Mouse (Mus musculus) ES-Bruce4 (cell line): ENCODE data around the gene Ucp2. TPM values are rescaled to one million over a fixed set of nuclear protein-coding genes. Genes with fewer than 3 reads are reported as not detected.

ENCODE experiments used
- H3K27ac ChIP-seq: 2 replicates; pipeline ENCODE4 v1.5.1; 2012; ENCODE audit warnings: low read length, inconsistent platforms; ENCODE audit not compliant: insufficient read depth
- H3K27me3 ChIP-seq: 2 replicates; pipeline ENCODE4 v1.6.1; 2012; ENCODE audit warnings: mild to moderate bottlenecking, low read length, inconsistent platforms; ENCODE audit not compliant: control insufficient read depth, poor library complexity, insufficient read depth, severe bottlenecking
- H3K36me3 ChIP-seq: 2 replicates; pipeline ENCODE4 v1.6.1; 2012; ENCODE audit warnings: inconsistent platforms, mild to moderate bottlenecking, low read length, moderate library complexity; ENCODE audit not compliant: control insufficient read depth, poor library complexity, insufficient read depth, severe bottlenecking
- H3K4me1 ChIP-seq: one replicate; pipeline ENCODE4 v1.8.1; 2011; ENCODE audit warnings: low read length; ENCODE audit not compliant: control insufficient read depth, insufficient read depth
- H3K4me3 ChIP-seq: 2 replicates; pipeline ENCODE4 v1.5.1; 2011; ENCODE audit warnings: low read depth, mild to moderate bottlenecking, low read length
- H3K9ac ChIP-seq: 2 replicates; pipeline ENCODE4 v1.6.1; 2012; ENCODE audit warnings: low read depth, mild to moderate bottlenecking, inconsistent platforms; ENCODE audit not compliant: poor library complexity, severe bottlenecking
- H3K9me3 ChIP-seq: replicated peaks from 2 replicates; pipeline ENCODE4 v1.6.1; 2012; ENCODE audit warnings: mild to moderate bottlenecking, low read length, inconsistent platforms; ENCODE audit not compliant: control insufficient read depth, poor library complexity, insufficient read depth, severe bottlenecking
- CTCF ChIP-seq: IDR thresholded peaks from one replicate; pipeline ENCODE4 v1.8.1; 2011; ENCODE audit warnings: low read depth, low read length
- EP300 ChIP-seq: IDR thresholded peaks from 2 replicates; pipeline ENCODE4 v1.6.1; 2011; ENCODE audit warnings: low read depth, low read length; ENCODE audit not compliant: insufficient read depth
- POLR2A ChIP-seq: IDR thresholded peaks from one replicate; pipeline ENCODE4 v1.8.1; 2011; ENCODE audit warnings: low read length; ENCODE audit not compliant: insufficient read depth
- polyA plus RNA-seq: library from polyadenylated mRNA; stranded (reverse); fragments of >200 nt; gene quantifications from 2 replicates; pipeline ENCODE4 v1.2.4, GENCODE M21; 2011; ENCODE audit warnings: low read depth; ENCODE audit not compliant: missing spikeins, insufficient read depth, insufficient read length

The Ucp2 gene
- polyA plus RNA-seq, 1 experiment, result 162 TPM

GRCm38 (mm10) chr7:100465656-100466309, 27.4 kb upstream of the Ucp2 start:
- Histone ChIP-seq H3K36me3 (no peaks in the 10 kb centered on the region), H3K27me3 (no peaks in the 10 kb centered on the region), H3K27ac (no peak overlapping the region), H3K4me3 (no peak overlapping the region), H3K4me1 (no peaks in the 10 kb centered on the region), H3K9me3 (no peaks in the 10 kb centered on the region), H3K9ac (no peak overlapping the region)
- TF ChIP-seq EP300 (no peak), POLR2A (no peak), CTCF (no peak)

DNA sequence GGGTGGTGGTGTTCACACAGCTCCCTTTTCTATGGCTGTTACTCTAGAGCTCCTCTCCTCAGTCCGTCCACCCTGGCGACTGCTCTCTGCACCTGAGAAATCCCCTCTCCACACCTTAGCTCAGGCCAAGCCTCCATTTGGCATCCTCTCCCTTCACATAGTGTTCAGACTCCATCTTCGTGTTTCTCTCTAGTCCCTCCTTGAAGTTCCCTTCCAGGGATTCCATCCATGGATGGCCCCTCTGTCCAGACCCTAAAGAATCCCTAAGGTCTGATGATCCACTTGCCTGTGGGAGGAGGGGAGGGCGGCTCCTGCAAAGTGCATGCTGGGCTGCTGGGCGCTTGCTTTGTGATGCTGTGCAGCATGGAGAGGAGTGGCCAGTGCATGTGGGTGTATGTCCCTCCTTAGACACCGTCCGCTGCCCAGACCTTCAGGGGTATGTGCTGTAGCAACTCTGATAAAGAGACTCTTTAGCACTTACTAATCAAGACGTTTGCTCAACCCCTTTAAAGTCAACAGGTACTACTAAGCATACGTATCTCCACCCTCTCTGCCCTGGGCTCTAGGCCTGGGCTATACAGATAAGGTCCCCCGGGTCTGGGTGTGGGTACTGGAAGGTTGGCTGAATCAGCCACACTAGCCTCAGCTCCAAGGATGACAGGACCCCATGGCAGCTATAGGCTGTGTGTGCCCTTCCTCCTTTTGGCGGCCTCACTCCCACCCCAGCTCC, 26.2 kb upstream of the Ucp2 start:
- Histone ChIP-seq H3K9ac (no peak overlapping the region), H3K4me3 (no peak overlapping the region), H3K27ac (no peak overlapping the region), H3K36me3 (no peaks in the 10 kb centered on the region), H3K4me1 (no peaks in the 10 kb centered on the region), H3K27me3 (no peaks in the 10 kb centered on the region), H3K9me3 (no peaks in the 10 kb centered on the region)
- no peak for TF ChIP-seq POLR2A

GRCm38 (mm10) chr7:100468761-100469160, 24.4 kb upstream of the Ucp2 start:
- Histone ChIP-seq H3K9me3 (no peaks in the 10 kb centered on the region), H3K36me3 (no peaks in the 10 kb centered on the region), H3K4me1 (no peaks in the 10 kb centered on the region), H3K4me3 (no peak overlapping the region), H3K27me3 (no peaks in the 10 kb centered on the region), H3K27ac (no peak overlapping the region), H3K9ac (no peak overlapping the region)
- no peak for TF ChIP-seq POLR2A
- TF ChIP-seq EP300, result no peak
- no peak for TF ChIP-seq CTCF

DNA sequence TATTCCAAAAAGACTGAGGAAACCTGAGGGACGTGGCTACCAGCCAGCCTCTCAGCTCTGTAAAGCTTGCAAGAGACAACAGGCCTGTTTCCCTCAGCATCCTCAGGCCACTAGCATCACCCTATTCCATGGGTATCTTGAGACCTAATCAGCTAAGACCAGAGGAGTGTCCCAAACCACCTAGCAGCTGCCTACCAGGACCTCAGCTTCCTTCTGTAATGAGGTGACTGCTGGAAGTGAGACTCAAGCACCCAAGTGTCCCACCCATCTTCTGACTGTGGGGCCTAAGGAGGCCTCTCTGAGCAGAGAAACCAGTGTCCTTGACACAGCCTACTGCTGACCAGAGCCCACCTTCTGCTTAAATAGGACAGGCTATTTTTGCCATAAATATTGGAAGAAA, 23.6 kb upstream of the Ucp2 start:
- no peak for TF ChIP-seq CTCF
- no peak for TF ChIP-seq EP300
- no peak for TF ChIP-seq POLR2A
- no peaks in the 10 kb centered on the region for H3K4me1 ChIP-seq
- no peak overlapping the region for H3K9ac ChIP-seq
- H3K9me3 ChIP-seq, result no peaks in the 10 kb centered on the region
- H3K27me3 ChIP-seq, result no peaks in the 10 kb centered on the region
- no peak overlapping the region for H3K4me3 ChIP-seq
- H3K27ac ChIP-seq, result no peak overlapping the region
- no peaks in the 10 kb centered on the region for H3K36me3 ChIP-seq

DNA sequence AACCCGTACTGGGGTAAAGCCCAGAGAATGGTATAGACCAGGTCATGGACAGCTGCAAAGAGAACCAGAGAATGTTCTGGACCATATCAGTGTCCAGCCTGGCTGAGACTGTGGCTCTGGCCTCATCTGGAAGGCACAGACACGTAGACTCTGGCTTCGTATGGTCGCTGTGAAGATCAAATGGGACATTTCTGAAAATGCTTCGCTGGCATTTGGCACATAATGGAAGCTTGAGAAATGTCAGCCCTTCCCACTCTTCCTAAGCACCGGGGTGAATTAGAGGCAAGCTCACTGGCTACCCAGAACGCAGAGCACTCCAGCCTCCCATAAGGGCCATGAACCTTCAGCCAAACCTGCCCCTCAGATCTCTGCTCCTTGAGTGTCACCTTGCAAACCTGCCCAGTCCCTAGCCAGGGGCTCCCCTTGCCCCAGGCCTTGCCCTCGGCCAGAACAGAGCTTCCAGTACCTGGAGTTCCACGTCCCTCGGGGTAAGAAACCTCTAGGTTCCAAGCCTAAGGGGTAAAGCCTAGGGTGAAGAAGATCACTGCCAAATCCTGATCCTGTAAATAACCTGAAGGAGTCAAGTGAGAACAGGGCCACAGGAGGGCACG, 22.2 kb upstream of the Ucp2 start:
- TF ChIP-seq CTCF (no peak), EP300 (no peak), POLR2A (no peak)
- Histone ChIP-seq H3K4me1 (no peaks in the 10 kb centered on the region), H3K27me3 (no peaks in the 10 kb centered on the region), H3K4me3 (no peak overlapping the region), H3K36me3 (no peaks in the 10 kb centered on the region), H3K9me3 (no peaks in the 10 kb centered on the region), H3K27ac (no peak overlapping the region), H3K9ac (no peak overlapping the region)

DNA sequence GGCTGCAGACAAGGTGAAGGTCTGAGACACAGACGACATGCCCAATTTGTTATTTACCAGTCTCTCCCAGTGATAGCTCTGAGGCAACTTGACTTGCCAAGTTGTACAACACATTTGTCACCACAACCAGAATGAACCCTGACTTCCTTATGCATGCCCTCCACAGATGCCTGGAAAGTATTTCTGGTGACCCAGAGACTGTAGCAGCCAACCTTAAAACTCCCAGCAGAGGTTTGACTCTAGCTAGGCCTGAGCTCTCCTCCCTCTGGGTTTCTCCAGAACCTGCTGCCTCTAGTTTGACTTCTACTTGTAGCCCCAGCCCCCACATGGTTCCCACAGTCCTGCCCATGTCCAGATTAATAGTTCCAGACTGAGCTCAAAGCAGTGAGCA, 21.7 kb upstream of the Ucp2 start:
- no peaks in the 10 kb centered on the region for H3K4me1 ChIP-seq
- no peak overlapping the region for H3K27ac ChIP-seq
- no peaks in the 10 kb centered on the region for H3K9me3 ChIP-seq
- TF ChIP-seq EP300 (no peak), POLR2A (no peak), CTCF (no peak)
- H3K9ac ChIP-seq, result no peak overlapping the region
- no peaks in the 10 kb centered on the region for H3K36me3 ChIP-seq
- H3K4me3 ChIP-seq, result no peak overlapping the region
- no peaks in the 10 kb centered on the region for H3K27me3 ChIP-seq
